Mouse (Mus musculus) left cerebral cortex, adult 9 months (tissue): Measurements from ENCODE around the gene Lmod2.
A peak's percentile ranks its signal among the peaks of the same experiment; 100 is the strongest.

Source experiments
- DNase-seq, 2 experiments: peaks; one replicate each; pipeline ENCODE4 v3.0.0; 2022; ENCODE audit warnings: low spot score in 2 of 2

The Lmod2 gene

DNA sequence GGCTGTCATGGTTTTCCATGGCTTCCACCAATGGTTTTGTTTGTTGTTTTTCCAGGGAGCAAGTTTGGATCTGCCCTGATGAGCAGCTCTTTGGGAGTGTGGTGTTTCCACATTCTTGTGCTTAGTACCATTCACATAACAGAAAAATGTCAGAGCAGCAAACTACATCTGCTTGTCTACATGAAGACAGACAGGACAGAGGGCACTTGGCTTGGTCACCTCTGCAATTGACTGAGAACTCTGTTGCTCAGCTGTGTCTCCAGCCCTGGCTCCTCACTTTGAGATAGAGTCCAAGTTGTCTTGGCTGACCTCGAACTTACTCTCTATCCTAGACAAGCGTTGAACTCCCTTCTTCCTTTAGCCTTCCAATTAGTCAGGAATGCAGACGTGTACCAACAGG, 4.8 kb downstream of the Lmod2 start:
- no peak for DNase-seq

DNA sequence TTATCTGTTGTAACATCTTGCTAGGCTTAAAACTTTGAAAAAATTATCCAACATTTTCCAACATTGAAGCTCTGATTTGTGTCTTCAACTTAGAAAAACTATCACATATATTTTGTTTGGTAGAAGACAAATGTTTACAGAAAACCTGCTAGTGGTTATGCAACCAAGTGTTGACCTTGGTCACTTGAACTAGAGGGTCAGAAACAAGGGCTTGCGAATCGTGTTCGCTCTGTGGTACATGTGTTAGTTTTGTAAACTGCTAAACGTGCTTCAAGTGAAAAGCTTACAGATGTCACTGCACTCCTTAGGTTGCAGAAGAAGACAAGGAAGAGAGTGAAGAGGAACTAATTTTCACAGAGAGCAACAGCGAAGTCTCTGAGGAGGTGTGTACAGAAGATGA, 5.4 kb downstream of the Lmod2 start:
- no peak for DNase-seq

GRCm38 (mm10) chr6:24604289-24604688, 6.7 kb downstream of the Lmod2 start:
- no peak for DNase-seq

- no peak for DNase-seq
These were observed 8.1 kb downstream of the Lmod2 start for GRCm38 (mm10) chr6:24605631-24606030.

GRCm38 (mm10) chr6:24606512-24606911, 8.9 kb downstream of the Lmod2 start:
- DNase-seq, result no peak

- DNase-seq, result no peak
These were observed 10.0 kb downstream of the Lmod2 start for GRCm38 (mm10) chr6:24607531-24607930.

DNA sequence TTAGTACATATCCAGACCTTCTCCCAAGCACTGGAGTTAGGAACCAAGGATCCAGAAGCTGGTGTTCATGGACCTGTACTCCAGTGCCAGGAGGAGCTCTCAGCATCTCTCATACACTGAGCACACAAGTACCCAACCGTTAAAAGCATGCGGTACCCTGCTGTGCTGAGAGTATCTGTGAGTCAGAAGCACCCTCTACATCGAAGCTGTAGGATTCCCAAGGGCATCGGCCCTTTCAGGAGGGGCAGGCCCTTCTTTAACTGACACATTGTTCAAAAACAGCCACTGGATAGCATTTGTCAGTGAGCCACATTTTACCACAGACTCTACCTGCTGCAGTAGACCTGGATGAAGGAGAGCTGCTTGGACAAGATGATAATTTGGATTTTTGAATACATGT, 10.6 kb downstream of the Lmod2 start:
- DNase-seq, result no peak

DNA sequence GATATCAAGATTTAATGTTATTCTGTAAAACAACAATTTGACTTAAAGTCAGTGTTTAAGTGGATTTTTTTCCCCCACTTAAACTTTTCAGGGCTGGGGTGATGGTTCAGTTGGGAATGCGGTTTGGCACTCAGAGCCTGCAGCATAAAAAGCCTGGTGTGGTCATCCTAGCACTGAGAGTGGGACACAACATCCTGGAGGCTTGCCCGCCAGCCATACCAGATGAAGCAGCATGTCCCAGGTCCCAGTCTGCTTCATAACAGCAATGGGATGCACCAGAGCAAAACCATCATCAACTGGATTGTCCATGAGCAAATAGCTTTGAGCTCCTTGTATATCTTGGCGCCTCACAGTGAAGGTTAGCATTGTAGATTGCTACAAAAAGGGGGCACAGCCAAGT, 11.1 kb downstream of the Lmod2 start:
- no peak for DNase-seq

GRCm38 (mm10) chr6:24609531-24609930, 12.0 kb downstream of the Lmod2 start:
- no peak for DNase-seq

GRCm38 (mm10) chr6:24610358-24610757, 12.8 kb downstream of the Lmod2 start:
- DNase-seq, result no peak

DNA sequence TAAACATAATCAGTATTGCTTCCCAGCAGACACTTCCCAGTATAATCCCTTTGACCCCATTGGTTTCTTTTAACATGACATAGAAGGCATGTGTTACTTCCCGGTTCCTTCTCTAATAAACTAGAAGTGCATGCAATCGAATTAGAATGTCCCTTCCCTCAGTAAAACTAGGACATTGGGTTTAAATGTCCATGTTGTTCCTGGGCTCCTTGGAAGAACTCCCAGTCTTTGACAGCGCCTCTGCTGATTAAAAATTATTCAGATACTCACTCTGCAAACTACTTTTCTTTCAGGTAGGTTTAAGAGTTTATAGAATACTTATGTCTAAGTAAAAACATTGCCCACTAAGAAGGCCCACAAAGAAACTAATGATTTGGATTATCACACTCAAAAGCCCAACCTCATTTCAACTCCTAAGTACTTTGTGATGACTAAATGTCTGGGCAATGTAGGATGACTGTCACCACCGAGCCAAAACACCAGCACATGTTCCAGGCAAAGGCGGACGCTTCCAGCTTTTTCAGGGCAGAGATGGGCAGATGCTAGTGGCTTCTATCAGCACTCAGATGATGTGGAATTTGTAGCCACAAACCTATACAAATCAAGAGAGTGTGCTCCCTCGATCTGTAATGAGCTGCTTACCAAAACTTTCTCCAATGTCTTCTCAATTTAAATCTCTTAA, 14.7 kb downstream of the Lmod2 start:
- no peak for DNase-seq

- DNase-seq, result no peak
These were observed 15.8 kb downstream of the Lmod2 start for GRCm38 (mm10) chr6:24613346-24613745.

DNA sequence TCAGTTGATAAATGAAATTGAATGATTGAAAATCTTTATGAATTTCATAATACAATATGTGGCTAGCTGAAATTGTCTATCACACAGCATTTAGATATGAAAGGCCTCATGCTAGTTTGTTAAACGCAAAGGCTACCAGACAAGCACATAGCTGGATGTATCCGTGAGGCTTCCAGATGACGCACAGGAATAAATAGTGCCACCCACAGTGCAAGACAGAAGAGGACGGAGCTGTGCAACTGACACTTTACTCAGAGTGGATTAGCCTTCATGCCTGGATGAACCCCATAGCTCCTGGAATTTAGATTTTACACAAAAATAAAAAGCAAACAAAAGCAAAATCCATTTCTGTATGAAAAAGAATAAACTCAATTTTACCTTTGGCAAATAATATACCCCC, 16.4 kb downstream of the Lmod2 start:
- peak in 1 of 2 experiments; percentile 33 for DNase-seq

DNA sequence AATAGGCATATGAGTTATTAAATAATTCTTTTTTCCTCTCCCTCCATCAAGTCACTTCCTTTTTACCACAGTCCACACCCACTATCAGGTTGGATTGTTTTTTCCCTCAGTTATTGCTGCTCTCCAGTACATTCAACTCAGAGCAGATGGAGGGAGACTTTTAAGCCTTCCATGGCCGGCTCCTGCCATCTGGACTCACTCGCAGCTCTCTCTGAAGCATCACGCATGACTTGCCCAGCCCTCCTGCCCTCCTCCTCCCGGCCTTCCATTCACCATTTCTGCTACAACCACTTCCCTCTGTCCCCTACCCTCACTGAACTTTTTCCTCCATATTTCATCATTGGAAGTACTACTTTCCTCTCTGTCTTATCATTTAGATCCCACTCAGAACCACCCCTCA, 19.2 kb downstream of the Lmod2 start:
- no peak for DNase-seq

- no peak for DNase-seq
These were observed 21.9 kb downstream of the Lmod2 start for GRCm38 (mm10) chr6:24619285-24620045.

DNA sequence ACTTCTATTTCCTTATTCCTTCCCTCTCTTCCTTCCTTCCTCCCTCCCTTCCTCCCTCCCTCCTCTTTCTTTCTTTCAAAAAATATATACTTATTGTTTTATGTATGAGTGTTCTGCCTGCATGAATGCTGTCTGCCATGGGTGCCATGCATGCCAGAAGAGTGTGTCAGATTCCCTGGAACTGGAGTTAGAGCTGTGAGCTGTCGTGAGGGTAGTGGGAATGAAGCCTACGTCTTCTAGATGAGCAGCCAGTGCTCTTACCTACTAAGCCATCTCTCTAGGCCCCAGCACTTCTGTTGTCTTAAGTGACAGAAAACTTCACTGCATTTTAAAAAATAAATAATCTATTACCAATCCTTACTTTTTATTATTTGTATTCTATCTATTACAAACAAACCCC, 23.4 kb downstream of the Lmod2 start:
- DNase-seq, result no peak

DNA sequence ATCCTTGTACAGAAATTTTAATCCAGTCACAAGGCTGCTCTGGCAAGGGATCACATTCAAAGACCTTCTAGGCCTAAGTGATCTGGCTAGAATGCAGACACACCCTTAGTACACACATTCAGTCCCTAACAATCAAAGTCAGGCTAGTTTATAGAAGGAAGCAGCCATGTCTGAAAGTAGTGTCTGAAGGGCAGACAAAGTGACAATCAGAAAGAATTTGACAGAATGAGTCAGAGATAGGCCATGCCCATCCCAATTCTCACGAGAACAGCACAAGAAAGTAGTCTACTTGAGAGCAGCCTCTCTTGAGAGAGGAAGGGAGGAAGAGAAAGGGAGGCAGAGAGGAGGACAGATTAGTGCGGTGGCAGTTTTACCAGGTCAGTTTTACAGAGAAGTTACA, 24.5 kb downstream of the Lmod2 start:
- DNase-seq, result no peak

- peak in 1 of 2 experiments; percentile 66 for DNase-seq
These were observed 30.0 kb downstream of the Lmod2 start for GRCm38 (mm10) chr6:24627586-24628030.

- no peak for DNase-seq
These were observed 30.9 kb downstream of the Lmod2 start for GRCm38 (mm10) chr6:24628499-24628898.

- no peak for DNase-seq
These were observed 34.5 kb downstream of the Lmod2 start for GRCm38 (mm10) chr6:24632061-24632460.

DNA sequence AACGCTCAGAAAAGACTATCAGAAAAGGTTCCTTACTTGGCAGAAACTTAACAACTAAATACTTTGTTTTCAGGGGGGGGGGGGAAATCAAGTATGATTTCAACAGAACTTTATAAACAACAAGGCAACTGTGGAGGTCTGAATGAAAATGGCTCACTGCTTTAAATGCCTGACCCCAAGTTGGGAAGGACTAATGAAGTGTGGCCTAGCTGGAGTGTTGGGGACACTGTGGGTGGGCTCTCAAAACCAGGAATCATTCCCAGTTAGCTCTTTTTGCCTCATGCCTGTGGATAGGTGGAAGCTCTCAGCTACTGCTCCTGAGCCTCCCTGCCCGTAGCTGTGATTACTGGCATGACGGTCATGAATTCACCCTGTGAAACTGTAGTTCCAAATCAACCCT, 36.5 kb downstream of the Lmod2 start:
- no peak for DNase-seq

- no peak for DNase-seq
These were observed 38.3 kb downstream of the Lmod2 start for GRCm38 (mm10) chr6:24635814-24636213.

GRCm38 (mm10) chr6:24641286-24641685, 43.7 kb downstream of the Lmod2 start:
- no peak for DNase-seq
